Mouse (Mus musculus) lung, postnatal 4 days (tissue): ENCODE measurements at regions not wholly inside any gene's neighbourhood (a gene's known extent, or its start where the extent isn't known, plus 50 kb on each side); places are given as distances from the start of the nearest gene placed in this dataset.

Source experiments
- DNase-seq, 2 experiments: peaks; one replicate each; pipeline ENCODE4 v3.0.0; 2021

DNA sequence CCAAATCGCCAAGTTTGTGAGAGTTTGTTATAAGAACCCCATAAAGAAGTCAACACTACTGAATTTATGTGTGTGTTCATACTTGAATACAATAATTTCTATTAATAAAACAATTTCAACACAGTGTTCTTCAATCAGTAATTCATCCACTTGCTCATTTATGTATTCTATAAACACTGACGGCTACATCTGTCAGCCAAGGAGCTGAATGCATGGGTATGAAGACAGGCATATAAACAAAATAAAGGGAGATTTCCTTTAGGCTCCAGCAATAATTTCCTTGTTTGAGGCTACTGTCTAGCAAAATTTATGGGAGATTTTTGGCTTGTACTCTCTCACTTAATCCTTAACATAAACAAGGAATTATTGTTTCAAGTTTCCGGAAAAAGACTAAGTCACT is 502.9 kb downstream of the Nedd1 start:
- DNase-seq = no peak

DNA sequence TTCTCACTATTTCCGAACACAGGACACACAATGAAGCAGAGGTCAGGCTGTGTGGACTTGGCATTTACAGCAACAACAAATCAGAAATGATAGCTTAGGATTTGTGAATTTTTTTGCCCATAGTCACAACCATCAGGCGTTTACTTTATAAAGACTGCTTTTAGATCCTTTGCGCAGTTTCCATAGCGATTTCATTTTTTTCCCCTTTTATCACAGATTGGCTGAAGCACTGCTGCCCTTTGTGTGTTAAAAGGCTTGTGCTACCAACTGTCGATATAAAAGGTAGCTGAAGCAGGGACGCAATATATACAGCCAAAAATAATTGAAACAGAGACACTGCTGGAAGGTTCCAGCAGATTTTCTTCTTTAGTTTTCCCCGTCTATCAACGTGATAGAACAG is 551.4 kb downstream of the Nedd1 start:
- DNase-seq = no peak

DNA sequence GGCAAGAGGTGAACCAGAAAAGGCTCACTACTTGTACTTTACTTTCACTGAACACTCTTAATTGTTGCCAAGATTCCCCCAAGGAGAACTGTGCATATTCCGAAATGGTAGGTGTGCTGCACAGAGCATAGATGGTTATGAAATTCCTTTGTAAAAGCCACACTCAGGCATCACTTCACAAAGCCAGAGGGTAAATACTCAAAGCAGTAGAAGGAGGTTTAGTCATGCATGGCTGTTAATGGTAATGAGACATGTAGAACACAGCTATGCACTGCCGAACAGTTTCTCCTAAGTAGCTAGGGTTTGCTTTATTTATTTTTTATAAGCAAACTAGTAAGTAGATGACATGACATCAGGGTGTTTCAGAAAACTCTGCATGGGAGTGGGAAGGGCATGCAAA is 556.2 kb downstream of the Nedd1 start:
- DNase-seq = no peak

DNA sequence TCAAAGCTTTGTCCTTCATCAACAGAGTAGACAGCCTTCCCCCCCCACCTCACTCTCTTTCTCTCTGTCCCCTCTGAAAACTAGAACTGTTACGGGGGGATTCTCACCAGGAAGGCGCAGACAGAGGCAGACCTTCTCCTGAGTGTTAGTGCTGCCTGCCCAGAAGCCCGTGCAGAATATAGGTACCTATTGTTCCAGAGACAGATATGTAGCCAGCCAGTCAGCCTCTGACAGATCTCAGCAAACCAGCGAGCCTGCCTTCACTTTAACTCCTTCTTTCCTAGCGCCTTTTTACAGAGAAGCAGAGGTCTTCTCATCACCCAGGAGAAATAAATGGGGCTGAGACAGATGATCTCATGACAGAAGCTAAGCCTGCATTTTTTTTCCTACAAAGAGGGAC is 557.2 kb downstream of the Nedd1 start:
- DNase-seq = no peak

DNA sequence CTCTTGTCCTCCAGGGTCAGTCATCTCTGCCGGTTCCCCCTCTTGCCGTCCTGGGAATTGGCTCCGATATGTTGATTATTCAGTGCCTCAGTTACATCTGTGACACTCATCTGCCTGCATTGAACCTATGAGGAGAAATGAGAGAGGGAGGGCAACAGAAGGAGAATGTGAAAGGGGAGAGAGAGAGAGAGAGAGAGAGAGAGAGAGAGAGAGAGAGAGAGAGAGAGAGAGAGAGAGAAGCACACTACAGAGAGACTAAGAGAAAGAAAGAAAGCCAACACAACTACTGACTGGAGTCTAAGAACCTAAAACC is 557.6 kb downstream of the Nedd1 start:
- DNase-seq = no peak

DNA sequence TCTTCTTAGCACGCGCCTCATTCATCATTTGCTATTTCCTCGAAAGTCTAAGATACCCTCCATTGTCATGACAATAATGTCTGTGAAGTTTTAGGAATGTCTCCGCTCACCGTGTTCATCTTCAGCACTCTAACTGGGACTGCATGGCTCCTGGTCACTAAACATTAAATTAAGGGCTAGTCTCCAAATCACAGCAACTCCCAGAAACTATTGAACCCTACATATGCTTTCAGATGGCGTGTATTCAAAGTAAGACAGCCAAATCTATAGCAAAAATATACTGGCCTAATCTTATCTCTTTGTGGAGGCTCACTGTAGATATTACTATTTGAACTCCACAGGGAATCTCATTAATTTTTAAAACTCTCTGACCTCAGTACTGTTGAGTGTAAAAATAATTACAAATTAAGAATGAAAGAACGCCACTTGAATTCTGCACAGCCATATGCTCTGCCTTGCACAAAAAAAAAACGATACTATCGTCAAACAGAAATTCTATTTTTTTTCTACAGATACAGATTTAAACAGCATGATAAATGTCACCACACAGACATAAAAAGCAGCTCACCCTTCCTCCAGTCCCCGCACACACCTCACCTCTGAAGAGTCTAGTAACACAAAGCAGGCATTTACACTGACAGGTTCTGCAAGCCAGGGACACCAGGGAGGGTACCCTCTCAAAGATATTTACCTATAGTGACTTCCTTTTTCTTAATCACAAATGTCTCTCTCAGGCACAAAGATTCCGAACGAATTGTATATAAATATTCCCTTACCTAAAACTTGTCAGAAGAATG is 558.2 kb downstream of the Nedd1 start:
- no peak for DNase-seq

DNA sequence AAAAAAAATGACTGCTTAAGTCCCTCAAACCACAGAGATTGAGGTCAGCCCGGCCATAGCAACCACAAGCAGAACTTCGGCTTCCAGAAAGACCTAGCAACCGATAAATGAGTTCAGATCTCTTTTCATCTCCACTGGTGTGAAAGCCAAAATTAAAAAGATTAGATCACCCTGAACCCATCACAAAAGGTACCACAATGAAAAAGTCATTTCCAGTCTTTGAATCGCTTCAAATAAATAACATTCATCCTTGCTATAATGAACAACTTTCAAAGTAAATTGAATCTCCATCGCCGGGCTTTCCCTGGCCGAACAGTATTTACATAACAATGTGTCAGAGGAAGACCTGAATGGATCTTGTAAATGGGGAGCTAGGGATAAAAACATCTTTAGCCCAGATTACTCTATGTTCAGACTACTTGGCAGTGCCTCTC is 559.1 kb downstream of the Nedd1 start:
- DNase-seq = no peak

DNA sequence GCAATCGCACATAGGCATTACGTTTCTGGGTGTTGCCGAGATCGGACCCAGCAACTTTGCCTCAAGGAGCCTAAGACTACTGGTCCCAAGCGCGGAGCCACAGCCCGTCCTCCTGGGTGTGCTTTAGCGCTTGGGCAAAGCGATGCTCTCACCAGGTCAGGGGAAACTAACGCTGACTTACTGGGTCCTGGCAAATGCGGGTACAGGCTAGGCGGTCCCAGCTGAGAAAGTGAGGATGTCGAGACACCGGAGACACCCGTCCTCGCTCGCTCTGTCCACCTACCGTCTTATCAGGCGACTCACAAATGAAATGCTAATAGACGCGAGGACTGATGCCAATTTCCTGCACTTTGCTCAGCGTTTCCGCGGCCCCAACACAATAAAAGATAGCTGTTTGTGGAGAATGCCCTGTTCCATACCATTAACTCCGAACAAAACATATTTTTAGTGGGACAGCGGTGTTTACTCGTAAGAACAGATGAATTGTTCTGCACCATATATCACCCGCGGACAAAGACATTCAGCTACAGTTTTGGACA is 559.7 kb downstream of the Nedd1 start:
- DNase-seq = peak in 1 of 2 experiments; percentile 6

DNA sequence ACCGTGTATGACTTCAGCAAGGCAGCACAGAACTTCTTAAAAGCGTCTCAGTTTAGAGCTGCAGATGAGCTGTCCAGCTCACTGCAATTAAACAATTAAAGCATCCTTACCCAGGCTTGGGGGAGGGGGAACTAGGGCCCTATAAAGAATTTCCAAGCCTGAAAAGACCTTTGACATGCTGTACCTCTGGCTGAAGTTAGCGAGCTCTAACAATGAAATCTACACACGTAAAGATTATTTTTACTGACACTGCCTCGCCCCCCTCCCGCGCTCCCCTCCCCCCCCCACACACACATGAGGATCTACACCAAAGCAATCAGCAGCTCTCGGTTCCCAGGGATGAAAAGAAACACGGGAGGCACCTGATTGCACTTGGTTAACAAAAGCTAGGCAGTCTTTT is 560.7 kb downstream of the Nedd1 start:
- no peak for DNase-seq

DNA sequence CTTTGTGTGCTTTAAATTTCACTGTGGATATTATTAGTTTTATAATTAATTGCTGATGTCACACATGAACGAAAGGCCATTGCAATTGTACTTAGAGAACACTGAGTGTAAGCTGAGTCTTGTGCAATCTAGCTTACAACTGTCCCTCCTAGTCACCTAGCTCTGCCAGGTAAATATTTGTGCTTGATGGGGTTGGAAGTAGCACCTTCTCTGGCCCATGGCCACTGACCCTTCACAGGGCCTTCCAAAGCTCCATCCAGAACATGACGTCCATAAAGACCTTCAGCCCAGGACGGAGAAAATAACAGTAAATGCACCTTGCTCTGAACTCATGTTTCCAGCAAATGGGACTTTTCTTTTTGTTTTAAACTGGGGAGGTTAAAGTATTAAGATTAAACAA is 576.0 kb downstream of the Nedd1 start:
- peak in 1 of 2 experiments; percentile 21 for DNase-seq

DNA sequence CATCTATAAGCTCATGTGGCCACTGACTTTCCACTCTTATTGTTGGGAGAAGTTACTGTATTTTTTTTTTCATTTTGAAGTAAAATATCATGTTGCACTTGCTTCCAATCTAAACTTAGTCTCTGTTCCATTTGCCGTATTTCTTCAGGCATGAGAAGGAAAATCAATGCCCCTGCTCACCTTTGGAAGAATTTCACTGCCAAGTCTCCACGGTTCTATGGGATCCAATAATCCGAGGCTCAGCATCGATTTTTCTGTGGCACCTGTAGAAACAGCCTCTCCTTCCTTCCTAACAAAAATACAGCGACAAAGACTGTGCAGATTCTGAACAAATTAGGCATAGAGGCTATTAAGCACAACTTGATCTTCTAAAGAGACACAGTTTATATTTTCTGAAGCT is 586.7 kb downstream of the Nedd1 start:
- DNase-seq = no peak

DNA sequence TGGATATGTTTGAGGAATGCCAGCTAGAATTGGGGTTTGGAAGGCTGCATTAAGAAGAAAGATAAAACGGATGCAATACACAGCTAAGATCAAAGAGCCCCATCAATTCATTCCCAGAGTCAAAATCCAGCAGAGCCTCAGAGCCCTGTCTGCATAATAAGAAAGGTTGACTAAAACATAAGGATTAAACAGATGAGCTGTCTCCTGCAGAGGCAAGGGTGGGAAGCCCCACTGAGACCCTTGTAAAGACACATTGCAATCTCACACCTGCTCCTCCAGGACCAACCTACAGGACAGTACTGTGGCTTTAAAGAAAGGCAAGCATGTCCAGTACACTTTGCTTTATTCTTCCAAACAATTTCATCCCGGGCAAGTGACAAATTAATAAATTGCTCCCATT is 609.4 kb downstream of the Nedd1 start:
- no peak for DNase-seq

DNA sequence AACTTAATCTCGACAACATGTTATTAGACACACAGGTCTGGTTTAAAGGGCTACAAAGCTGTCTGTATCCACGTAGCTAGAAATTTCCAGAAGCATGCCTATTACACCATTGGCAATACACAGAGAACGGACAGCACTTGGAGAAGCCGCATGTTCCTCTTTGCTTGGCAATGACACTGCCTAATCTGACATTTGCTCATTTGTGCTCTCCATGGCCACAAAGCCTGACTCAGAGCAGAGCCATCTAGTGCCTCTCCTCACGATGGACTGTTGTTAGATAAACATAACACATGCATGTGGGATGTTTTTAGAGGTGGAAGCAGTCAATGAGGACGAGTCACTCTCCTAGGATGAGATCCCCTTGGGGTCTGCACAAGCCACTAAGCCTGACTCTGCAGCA is 615.9 kb downstream of the Nedd1 start:
- no peak for DNase-seq

DNA sequence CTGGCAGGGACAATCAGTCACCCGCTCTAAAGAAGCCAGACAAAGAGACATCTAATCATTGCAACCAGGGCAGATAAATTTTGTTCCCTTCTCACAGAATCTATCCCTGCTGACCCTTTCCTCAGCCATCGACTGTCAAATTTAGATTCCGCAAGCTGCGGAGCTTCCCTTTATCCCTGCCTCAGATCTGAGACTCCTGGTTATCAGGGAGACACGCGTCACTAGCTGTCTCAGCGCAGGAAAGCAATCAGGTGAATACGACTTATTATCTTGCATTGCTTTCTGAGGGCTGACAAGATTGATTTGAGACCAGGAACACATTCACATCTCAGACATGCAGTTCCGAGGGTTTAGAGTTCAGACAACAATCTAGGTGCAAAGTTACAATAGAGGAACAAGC is 618.3 kb downstream of the Nedd1 start:
- DNase-seq = no peak

DNA sequence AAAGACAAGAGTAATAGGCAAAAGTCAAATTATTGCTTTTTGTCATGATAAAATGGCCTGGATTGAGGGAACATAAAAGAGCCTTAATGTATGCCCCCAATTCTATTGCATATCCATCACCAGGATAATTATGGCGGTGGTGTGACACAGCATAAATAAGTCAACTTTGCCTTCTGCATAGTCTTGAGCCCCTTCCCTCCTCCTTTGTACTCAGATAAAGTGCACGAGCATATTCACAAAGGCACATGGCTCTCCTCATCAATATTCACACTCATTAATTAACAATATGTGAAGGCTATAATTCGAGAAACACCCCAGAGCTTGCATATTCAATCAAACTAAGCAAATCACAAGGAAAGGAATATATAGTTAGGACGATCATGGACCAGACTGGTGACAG is 619.5 kb downstream of the Nedd1 start:
- no peak for DNase-seq

DNA sequence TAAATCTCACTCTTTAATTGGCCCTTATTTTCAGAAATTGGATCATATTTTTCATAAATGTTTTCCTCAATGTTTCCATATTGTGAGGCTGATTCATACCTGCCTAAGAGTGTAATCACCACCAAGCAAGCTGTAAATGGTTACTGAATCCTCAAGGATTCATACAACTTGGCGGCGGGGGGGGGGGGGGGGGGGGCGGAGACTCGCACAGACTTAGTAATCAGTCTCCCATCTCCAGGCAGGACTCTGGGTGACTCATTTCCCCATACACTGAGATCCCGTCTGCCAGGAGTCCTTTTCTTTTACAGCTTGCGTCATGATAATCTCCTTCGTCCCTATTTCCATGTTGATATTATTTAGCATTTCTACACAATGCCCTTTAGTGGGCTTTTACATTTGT is 624.7 kb downstream of the Nedd1 start:
- no peak for DNase-seq

DNA sequence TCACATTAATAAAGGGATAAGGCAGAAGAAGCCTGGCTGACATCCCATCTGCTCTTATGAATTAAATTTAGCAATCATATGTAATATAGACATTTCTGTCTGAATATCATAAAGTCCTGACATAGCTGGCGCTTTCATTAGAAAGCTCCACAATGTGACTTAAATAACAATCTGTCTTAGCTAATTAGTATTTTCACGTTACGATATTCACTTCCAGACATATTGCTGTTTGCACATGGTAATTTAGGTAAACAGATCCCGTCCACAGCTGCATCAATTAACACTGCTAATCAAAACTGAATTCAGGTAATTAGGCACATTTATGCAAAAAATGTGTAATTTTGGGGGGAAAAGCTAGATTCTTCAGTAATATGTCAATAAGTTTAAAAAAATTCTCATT is 625.1 kb downstream of the Nedd1 start:
- no peak for DNase-seq

DNA sequence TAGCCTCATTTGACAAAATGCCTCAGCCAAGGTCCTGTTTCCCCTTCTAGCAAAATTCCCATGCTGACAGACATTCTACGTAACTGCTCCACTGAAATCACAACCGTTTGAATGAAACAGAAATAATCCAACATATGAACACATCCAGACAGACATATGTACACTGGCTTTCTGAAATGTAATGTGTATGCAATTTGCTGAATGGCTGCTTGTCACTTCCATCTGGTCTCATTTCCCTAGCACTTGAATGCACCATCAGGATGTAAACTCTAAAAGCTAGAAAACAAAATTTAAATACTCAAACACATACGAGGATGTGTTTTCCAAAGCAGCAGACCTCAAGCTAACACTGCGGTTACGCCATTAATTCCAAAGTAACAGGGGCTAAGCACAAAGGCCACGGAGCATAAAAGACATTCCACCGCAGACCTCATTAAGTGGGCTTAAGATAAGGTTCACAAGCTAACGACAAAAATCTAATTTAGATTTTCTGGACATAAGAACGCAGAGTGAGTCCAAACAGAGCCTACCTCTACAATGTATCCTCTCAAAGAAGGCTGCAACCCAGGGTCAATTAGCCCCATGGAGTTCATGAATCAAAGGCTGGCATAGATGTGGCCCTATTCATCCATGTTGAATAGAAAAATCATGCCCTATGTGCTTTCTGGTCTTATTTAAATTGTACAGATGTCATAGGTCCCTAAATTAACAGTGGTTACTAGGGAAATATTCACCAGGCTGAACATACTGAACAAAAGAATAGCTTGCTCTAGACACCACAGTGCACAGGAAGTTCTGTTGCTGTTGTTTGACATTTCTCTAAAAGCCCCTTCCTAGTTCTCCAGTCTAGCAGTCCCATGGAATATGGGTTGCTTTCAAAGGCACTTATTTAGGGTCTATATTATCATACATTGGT is 630.5 kb downstream of the Nedd1 start:
- no peak for DNase-seq

DNA sequence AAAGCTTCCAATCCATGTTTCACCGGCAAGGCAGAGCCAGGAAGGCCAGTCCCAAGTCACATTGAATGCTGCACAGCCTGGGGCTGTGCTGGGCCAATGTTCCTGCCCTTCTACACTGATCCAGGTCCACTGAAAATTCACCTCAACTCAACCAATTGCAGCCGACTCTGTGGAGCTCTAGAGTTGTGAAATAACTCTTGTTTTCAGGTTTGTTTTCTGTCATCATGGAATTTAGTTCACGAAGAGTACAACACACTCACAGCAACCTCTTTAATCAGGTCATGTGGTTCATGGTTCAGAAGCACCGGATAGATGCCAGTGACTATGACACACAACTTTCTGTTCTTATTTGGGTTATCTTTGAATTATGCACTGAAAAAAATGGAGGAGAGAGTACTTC is 640.1 kb downstream of the Nedd1 start:
- DNase-seq = no peak

DNA sequence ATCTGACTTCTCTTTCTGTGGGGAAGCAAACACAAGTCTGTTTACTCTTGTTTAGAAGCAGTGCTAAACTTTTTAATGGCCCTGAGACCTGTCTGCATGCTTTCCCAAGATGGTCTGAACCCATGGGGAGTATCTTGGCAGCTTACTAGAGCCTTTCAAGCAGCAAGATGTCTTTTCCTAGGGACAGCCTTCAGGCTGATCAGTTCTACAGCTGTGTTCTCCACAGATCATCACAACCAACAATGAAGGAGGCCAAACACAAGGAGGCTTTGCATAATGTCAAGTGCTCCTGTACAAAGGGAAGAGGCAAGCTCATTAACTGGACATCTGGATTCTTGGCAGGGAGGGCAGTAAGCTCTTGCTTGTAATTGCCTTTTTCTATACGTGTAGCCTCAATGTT is 641.0 kb downstream of the Nedd1 start:
- DNase-seq = no peak

DNA sequence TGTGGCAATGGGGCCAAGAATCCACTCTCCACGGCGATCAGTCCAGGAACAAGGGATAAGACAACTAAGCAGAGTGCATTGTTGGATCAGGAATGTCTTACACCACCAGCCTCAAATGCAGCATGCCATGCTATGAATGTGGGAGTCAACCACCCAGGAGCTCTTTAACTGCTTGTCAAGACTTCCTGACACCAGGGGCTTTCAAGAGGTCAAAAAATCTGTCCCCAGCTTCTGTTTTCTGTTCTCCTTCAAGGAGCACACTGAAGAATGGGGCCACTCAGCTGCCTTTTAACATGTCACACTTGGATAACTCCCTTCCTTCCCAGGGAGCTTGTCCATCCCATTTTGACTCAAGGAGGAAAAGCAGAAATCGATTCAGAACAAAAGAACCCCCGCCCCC is 642.8 kb downstream of the Nedd1 start:
- DNase-seq = no peak

DNA sequence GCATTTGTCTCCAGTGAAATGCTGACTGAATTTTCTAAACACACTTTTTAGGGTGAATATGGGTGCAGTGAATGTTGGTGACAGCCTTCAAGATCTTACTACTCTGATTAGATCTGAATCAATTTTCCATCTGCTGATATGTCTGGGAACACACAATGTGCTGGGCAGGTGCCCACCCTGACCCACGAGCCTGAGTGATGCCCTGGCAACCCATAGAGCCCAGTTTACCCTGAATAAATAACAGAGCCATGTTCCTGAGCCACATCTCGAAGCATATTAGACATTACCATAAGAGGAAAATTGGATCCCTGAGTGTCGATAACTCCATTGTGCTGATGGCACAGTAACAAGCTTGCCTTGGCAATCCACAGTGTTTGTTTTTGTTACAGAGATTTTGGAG is 644.9 kb downstream of the Nedd1 start:
- DNase-seq = no peak

DNA sequence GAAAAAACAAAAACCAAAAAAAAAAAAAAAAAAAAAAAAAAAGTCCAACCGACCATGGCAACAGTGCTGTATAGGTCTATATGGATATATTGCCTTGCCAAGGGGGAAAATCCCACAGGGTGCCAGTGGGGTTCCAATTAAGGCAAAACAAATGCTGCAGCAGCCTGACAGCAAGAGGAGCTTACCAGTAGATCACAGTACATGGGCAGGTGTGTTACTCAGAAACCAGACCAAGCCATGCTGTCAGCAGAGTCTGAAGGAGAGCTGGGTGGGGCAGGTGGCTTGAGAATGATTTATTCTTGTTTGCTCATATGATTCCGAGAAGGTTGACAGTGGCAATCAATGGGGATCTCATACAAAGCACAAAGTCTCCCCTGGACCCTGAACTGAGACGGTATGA is 645.5 kb downstream of the Nedd1 start:
- DNase-seq = no peak

DNA sequence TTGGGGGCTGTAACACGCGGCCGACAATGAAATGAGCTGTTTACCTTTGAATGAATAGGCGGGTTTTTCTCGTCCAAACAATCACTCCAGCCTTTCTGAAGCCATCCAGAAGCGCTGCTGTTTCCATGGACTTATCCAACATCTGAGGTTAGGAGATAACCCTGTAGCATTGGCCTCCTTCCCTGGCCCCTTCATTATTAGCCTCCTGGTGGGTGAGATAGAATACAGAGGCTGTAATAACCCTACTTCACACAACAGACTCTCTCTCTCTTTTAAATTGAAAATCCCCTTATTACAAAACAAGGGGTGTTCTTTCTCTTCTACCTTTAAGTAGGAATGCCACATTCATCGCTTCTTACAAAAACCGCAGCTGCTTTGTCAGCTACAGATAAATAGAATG is 646.8 kb downstream of the Nedd1 start:
- DNase-seq = no peak
